Mouse (Mus musculus): ENCODE results near the gene Fkbp1a.

DNA sequence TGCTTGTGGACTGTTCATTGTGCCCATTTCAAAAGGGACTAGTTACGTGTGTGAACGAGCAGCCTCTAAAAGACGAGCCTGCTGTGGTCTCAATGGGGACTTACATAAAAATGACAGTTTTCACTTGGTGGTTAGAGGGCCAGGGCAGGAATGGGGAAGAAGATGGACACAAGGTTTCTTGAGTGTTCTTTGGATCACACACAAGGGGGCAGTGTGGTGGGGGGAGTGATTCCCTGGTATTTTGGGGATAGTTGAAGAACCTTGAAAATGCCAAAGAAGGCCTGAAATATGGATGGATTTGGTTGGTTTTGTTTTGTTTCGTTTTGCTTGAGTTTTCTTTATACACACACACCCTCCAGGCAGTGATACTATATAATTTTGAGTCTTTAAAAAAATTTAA is 38.1 kb upstream of the Fkbp1a start:
- TF ChIP-seq CTCF (IDR thresholded peaks at IDR 0.05; ENCODE audit: extremely low read depth, insufficient read depth, insufficient read length, insufficient replicate concordance) (no peak), POLR2A (IDR thresholded peaks at IDR 0.05; ENCODE audit: low read depth, low read length) (no peak)
